Mouse (Mus musculus) erythroblast, embryonic 14.5 days (primary cell): ENCODE results near the gene Agtpbp1. TPM values are rescaled to one million over a fixed set of nuclear protein-coding genes. Genes with fewer than 3 reads are reported as not detected.
"Not testable (repeated sequence)": the region's sequence is repeated elsewhere in the genome, so short reads cannot be mapped to it uniquely, and the experiment has no call there.

ENCODE experiments used
- H3K27me3 ChIP-seq: 2 replicates; pipeline ENCODE4 v1.6.1; 2012; ENCODE audit warnings: inconsistent platforms; ENCODE audit not compliant: control insufficient read depth
- H3K36me3 ChIP-seq: 2 replicates; pipeline ENCODE4 v1.6.1; 2012; ENCODE audit warnings: mild to moderate bottlenecking, inconsistent platforms; ENCODE audit not compliant: control insufficient read depth
- H3K4me1 ChIP-seq: 2 replicates; pipeline ENCODE4 v1.6.1; 2012; ENCODE audit warnings: inconsistent platforms; ENCODE audit not compliant: control insufficient read depth
- H3K4me3 ChIP-seq: replicated peaks from 2 replicates; pipeline ENCODE3; 2012; ENCODE audit warnings: moderate library complexity, mild to moderate bottlenecking, inconsistent platforms
- H3K9me3 ChIP-seq: 2 replicates; pipeline ENCODE4 v1.6.1; 2012; ENCODE audit warnings: low read length, inconsistent platforms, mixed read lengths; ENCODE audit not compliant: control insufficient read depth
- GATA1 ChIP-seq: IDR thresholded peaks from 2 replicates; pipeline ENCODE4 v1.6.1; 2012; ENCODE audit warnings: low read length, inconsistent platforms, mixed read lengths
- TAL1 ChIP-seq: IDR thresholded peaks from 3 replicates; pipeline ENCODE4 v1.6.1; 2012; ENCODE audit warnings: low read length, inconsistent platforms, mixed read lengths
- polyA plus RNA-seq: library from polyadenylated mRNA; stranded (reverse); fragments of >175 nt; gene quantifications from 2 replicates; pipeline ENCODE4 v1.2.3, GENCODE M21; 2012

Agtpbp1 gene
- polyA plus RNA-seq, 1 experiment = 0.17 TPM

- Histone ChIP-seq H3K27me3 (no peaks in the 10 kb centered on the region), H3K4me1 (no peaks in the 10 kb centered on the region), H3K9me3 (no peaks in the 10 kb centered on the region), H3K36me3 (peaks cover 57% of the 10 kb centered on the region), H3K4me3 (no peak overlapping the region)
- TF ChIP-seq GATA1 (no peak), TAL1 (no peak)
Measured at GRCm38 (mm10) chr13:59613868-59614267, 28.8 kb upstream of the Agtpbp1 start.

- TF ChIP-seq GATA1 = no peak
- TF ChIP-seq TAL1 = no peak
- no peaks in the 10 kb centered on the region for H3K27me3 ChIP-seq
- H3K4me3 ChIP-seq = no peak overlapping the region
- peaks cover 68% of the 10 kb centered on the region for H3K36me3 ChIP-seq
- no peaks in the 10 kb centered on the region for H3K9me3 ChIP-seq
- no peaks in the 10 kb centered on the region for H3K4me1 ChIP-seq
Measured at GRCm38 (mm10) chr13:59610437-59610836, 25.4 kb upstream of the Agtpbp1 start.

DNA sequence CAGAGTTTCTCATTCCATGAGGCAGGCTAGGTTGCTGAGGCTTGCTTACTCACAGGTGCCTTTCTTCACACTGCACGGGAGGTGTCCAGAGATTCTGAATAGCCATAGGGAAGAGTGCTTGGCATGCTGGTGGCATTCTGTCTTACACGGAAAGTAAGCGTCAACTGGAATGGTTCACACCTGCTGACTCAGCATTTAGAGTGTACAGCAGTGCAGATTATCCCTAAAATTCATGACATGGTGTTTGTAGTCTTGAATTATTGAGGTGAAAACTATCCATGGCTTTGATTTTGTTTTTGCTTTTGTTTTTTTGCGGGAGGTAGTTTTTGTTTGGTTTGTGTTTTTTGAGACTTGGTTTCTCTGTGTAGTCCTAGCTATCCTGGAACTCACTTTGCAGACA lies 24.9 kb upstream of the Agtpbp1 start:
- no peaks in the 10 kb centered on the region for H3K4me1 ChIP-seq
- no peak overlapping the region for H3K4me3 ChIP-seq
- no peak for TF ChIP-seq GATA1
- TF ChIP-seq TAL1 = no peak
- H3K9me3 ChIP-seq = no peaks in the 10 kb centered on the region
- no peaks in the 10 kb centered on the region for H3K27me3 ChIP-seq
- peaks cover 71% of the 10 kb centered on the region for H3K36me3 ChIP-seq

DNA sequence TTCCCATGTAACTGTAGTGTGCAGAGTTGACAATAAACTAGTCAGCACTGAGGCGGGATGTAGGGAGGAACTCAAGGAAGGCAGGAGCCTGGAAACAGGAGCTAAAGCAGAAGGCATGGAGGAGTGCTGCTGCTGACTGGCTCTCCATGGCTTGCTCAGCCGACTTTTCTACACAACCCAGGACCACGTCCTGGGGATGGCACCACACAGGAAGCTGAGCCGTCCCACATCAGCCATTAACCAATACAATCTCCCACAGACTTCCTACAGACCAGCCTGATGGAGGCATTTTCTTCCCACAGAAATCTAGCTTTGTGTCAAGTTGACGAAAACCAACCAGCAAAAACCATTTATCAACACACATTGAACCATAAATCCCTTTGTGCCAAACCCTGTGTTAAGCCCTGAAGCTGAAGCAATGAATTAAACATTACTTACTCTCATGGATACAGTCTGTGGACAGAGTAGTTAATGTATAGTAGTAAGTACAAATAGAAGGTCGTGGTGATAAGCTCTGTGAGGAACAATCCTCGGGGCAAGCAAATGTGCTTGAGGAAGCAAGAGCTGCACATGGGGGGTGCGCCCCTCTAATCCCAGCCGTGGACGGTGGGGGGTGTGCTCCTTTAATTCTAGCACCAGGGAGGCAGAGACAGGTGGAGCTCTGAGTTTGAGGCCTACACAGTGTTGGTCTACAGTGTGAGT lies 20.3 kb upstream of the Agtpbp1 start:
- no peaks in the 10 kb centered on the region for H3K27me3 ChIP-seq
- TF ChIP-seq TAL1 (no peak), GATA1 (no peak)
- peaks cover 82% of the 10 kb centered on the region for H3K36me3 ChIP-seq
- no peaks in the 10 kb centered on the region for H3K9me3 ChIP-seq
- H3K4me3 ChIP-seq = no peak overlapping the region
- no peaks in the 10 kb centered on the region; the same call in 1 of the 2 replicates for H3K4me1 ChIP-seq

GRCm38 (mm10) chr13:59604511-59604910 lies 19.5 kb upstream of the Agtpbp1 start:
- H3K4me1 ChIP-seq = no peaks in the 10 kb centered on the region; the same call in 1 of the 2 replicates
- H3K27me3 ChIP-seq = no peaks in the 10 kb centered on the region
- H3K36me3 ChIP-seq = peaks cover 82% of the 10 kb centered on the region
- H3K4me3 ChIP-seq = no peak overlapping the region
- TF ChIP-seq TAL1 = no peak
- no peak for TF ChIP-seq GATA1
- H3K9me3 ChIP-seq = no peaks in the 10 kb centered on the region

DNA sequence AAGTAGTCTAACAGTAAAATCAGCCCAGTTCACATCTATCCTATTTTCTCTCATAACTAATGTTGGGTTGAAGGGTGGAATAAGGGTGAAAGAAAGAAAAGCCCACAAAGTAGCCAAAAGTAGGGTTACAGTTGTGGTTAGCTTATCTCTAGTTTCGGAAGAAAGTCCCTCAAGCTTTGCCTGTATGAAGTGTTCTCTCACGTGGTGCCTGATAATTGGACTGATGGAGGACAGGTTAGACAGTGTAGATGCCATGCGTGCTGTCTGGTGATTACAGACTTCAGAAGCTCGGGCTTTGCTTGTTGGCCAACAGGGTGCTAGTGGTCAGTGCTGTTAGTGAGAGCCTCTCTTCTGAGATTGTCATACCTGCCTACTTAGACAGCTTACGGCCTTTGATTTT lies 18.1 kb upstream of the Agtpbp1 start:
- Histone ChIP-seq H3K9me3 (no peaks in the 10 kb centered on the region), H3K4me3 (no peak overlapping the region), H3K27me3 (no peaks in the 10 kb centered on the region), H3K4me1 (no peaks in the 10 kb centered on the region; the same call in 1 of the 2 replicates), H3K36me3 (peaks cover 73% of the 10 kb centered on the region)
- TF ChIP-seq GATA1 (no peak), TAL1 (no peak)

GRCm38 (mm10) chr13:59592630-59593029 lies 7.6 kb upstream of the Agtpbp1 start:
- Histone ChIP-seq H3K9me3 (no peaks in the 10 kb centered on the region), H3K4me1 (peaks cover 34% of the 10 kb centered on the region), H3K27me3 (no peaks in the 10 kb centered on the region), H3K4me3 (no peak overlapping the region), H3K36me3 (peaks cover 62% of the 10 kb centered on the region)
- no peak for TF ChIP-seq GATA1
- TF ChIP-seq TAL1 = no peak

- H3K36me3 ChIP-seq = peaks cover 67% of the 10 kb centered on the region
- H3K4me1 ChIP-seq = peaks cover 40% of the 10 kb centered on the region
- not testable (repeated sequence) for H3K4me3 ChIP-seq, H3K27me3 ChIP-seq, H3K9me3 ChIP-seq
Measured at GRCm38 (mm10) chr13:59592058-59592457, 7.0 kb upstream of the Agtpbp1 start.

DNA sequence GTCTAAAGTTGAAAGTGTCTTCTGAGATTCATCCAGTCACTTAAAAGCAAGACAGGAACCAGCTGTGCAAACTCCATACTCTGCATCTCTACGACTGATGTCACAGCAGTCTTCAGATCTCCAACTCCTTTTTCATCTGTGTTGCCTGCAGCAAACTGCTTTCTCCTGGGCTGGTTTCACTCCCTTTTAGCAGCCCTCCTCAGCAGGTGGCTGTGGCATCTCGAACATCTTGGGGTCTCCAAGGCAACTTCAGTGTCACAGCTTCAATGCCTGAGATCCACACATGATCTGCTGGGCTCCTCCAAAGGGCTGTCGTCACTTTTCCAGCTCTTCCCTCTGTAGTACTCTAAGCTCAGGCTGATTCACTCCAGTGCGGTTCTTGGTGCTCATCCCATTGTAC lies 5.7 kb upstream of the Agtpbp1 start:
- H3K36me3 ChIP-seq = peaks cover 64% of the 10 kb centered on the region
- TF ChIP-seq GATA1 (no peak), TAL1 (no peak)
- no peaks in the 10 kb centered on the region for H3K27me3 ChIP-seq
- H3K4me3 ChIP-seq = no peak overlapping the region
- no peaks in the 10 kb centered on the region for H3K9me3 ChIP-seq
- peaks cover 53% of the 10 kb centered on the region for H3K4me1 ChIP-seq

DNA sequence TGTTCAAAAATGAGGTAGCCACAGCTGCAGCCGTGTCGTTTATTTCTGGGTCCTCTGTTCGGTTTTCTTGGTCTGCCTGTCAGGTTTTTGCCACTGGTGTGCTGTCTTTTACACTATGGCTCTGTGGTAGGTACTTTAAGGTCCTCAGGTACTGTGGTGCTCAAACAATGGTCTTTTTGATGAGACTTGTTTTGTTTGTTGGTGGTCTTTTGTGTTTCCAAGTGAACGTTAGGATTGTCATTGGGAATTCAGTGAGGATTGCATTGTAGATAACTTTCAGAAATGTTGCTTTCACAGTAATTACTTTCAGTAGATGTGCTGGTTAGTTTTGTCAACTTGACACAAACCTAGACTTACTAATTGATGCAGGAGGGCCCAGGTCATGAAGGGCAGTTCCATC lies 4.6 kb upstream of the Agtpbp1 start:
- Histone ChIP-seq H3K27me3 (no peaks in the 10 kb centered on the region), H3K36me3 (peaks cover 61% of the 10 kb centered on the region), H3K4me1 (peaks cover 55% of the 10 kb centered on the region), H3K4me3 (no peak overlapping the region), H3K9me3 (no peaks in the 10 kb centered on the region)
- TF ChIP-seq GATA1 (no peak), TAL1 (no peak)
